Mouse (Mus musculus): ENCODE results near the gene Fcer1g.

DNA sequence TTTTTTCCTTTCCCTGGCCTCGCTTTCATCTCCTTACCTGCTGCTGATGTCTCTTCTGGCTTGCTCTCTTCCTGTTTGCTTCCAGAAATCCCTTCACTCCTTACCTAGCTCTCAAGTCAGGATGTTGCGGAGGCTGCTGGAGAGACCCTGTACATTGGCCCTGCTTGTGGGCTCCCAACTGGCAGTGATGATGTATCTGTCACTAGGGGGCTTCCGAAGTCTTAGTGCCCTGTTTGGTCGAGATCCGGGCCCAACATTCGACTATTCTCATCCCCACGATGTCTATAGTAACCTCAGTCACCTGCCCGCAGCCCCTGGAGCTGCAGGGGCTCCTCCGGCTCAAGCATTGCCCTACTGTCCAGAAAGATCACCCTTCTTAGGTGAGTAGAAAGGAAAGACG, 37.5 kb upstream of the Fcer1g start:
- no peak for TF ChIP-seq CTCF (IDR thresholded peaks at IDR 0.05; ENCODE audit: low read depth)
- no peak for TF ChIP-seq EP300 (IDR thresholded peaks at IDR 0.05; ENCODE audit: low read depth)
